Mouse (Mus musculus) MEL (cell line): ENCODE results near the gene Pin1. TPM values are rescaled to one million over a fixed set of nuclear protein-coding genes. Genes with fewer than 3 reads are reported as not detected.

Experiments
- DNase-seq: peaks from one replicate; pipeline ENCODE4 v3.0.0; 2011; ENCODE audit warnings: low read depth, low spot score
- H3K27ac ChIP-seq: 2 replicates; pipeline ENCODE4 v1.5.1; 2012; ENCODE audit warnings: low read depth, mild to moderate bottlenecking, control low read depth, low read length, moderate library complexity; ENCODE audit not compliant: control insufficient read depth
- H3K27me3 ChIP-seq, 2 experiments: fragments of 150-350 bp in 1 of 2; sonication (generic) in 1 of 2; 2 replicates each; pipeline ENCODE4 v1.6.1; 2012; ENCODE audit warnings: low read length in 2 of 2, mild to moderate bottlenecking in 2 of 2, improper control_type of control experiment in 1 of 2, moderate library complexity in 1 of 2; ENCODE audit not compliant: insufficient read depth in 2 of 2, control insufficient read depth in 1 of 2
- H3K36me3 ChIP-seq, 2 experiments: 2 replicates each; pipeline ENCODE4 v1.6.1; 2012 to 2014; ENCODE audit warnings: low read length in 2 of 2, improper control_type of control experiment in 1 of 2, inconsistent platforms in 1 of 2, mild to moderate bottlenecking in 1 of 2; ENCODE audit not compliant: insufficient read depth in 2 of 2, control insufficient read depth in 1 of 2
- H3K4me1 ChIP-seq, 2 experiments: fragments of 150-350 bp in 1 of 2; sonication (generic) in 1 of 2; 2 replicates each; pipeline ENCODE4 v1.6.1; 2012; ENCODE audit warnings: low read length in 2 of 2, improper control_type of control experiment in 1 of 2, mild to moderate bottlenecking in 1 of 2; ENCODE audit not compliant: insufficient read depth in 2 of 2, control insufficient read depth in 1 of 2
- H3K4me3 ChIP-seq, 2 experiments: fragments of 150-350 bp in 1 of 2; sonication (generic) in 1 of 2; 2 replicates each; pipeline ENCODE4 v1.5.1; 2012; ENCODE audit warnings: low read depth in 2 of 2, low read length in 2 of 2, mild to moderate bottlenecking in 2 of 2, moderate library complexity in 2 of 2, control low read depth in 1 of 2, improper control_type of control experiment in 1 of 2; ENCODE audit not compliant: control insufficient read depth in 1 of 2, insufficient read depth in 1 of 2
- H3K79me2 ChIP-seq: 2 replicates; pipeline ENCODE4 v1.6.1; 2012; ENCODE audit warnings: mild to moderate bottlenecking, low read length, moderate library complexity; ENCODE audit not compliant: control insufficient read depth, poor library complexity, insufficient read depth
- H3K9ac ChIP-seq: 2 replicates; pipeline ENCODE4 v1.6.1; 2012; ENCODE audit warnings: low read depth, mild to moderate bottlenecking, control low read depth, low read length, moderate library complexity; ENCODE audit not compliant: control insufficient read depth, poor library complexity, severe bottlenecking
- H3K9me3 ChIP-seq: fragments of 150-350 bp; sonication (generic); replicated peaks from 2 replicates; pipeline ENCODE4 v1.6.1; 2012; ENCODE audit warnings: mild to moderate bottlenecking, low read length, improper control_type of control experiment, moderate library complexity; ENCODE audit not compliant: insufficient read depth
- BHLHE40 ChIP-seq: IDR thresholded peaks from 2 replicates; pipeline ENCODE4 v1.6.1; 2012; ENCODE audit warnings: low read depth, mild to moderate bottlenecking, inconsistent platforms, low read length, improper control_type of control experiment, borderline replicate concordance
- CHD1 ChIP-seq: IDR thresholded peaks from 2 replicates; pipeline ENCODE4 v1.6.1; 2012; ENCODE audit warnings: low read depth, mild to moderate bottlenecking, inconsistent platforms, low read length, improper control_type of control experiment
- CHD2 ChIP-seq: IDR thresholded peaks from 2 replicates; pipeline ENCODE4 v1.6.1; 2011; ENCODE audit warnings: low read length, improper control_type of control experiment
- E2F4 ChIP-seq: IDR thresholded peaks from 2 replicates; pipeline ENCODE4 v1.6.1; 2011; ENCODE audit warnings: low read depth, low read length, improper control_type of control experiment, borderline replicate concordance
- ELF1 ChIP-seq: IDR thresholded peaks from 2 replicates; pipeline ENCODE4 v1.6.1; 2014; ENCODE audit warnings: low read depth, mild to moderate bottlenecking, inconsistent platforms, low read length, improper control_type of control experiment, moderate library complexity
- EP300 ChIP-seq, 2 experiments: IDR thresholded peaks; 2 replicates each; pipeline ENCODE4 v1.6.1; 2011; ENCODE audit warnings: improper control_type of control experiment in 2 of 2, low read length in 2 of 2, low read depth in 1 of 2, mild to moderate bottlenecking in 1 of 2
- ETS1 ChIP-seq: IDR thresholded peaks from 2 replicates; pipeline ENCODE4 v1.6.1; 2012; ENCODE audit warnings: low read depth, mild to moderate bottlenecking, inconsistent platforms, low read length, improper control_type of control experiment, moderate library complexity
- GABPA ChIP-seq: IDR thresholded peaks from 2 replicates; pipeline ENCODE4 v1.6.1; 2012; ENCODE audit warnings: low read depth, mild to moderate bottlenecking, inconsistent platforms, low read length, improper control_type of control experiment, moderate library complexity
- GATA1 ChIP-seq: IDR thresholded peaks from 2 replicates; pipeline ENCODE4 v1.6.1; 2011; ENCODE audit warnings: low read depth, low read length, improper control_type of control experiment
- HCFC1 ChIP-seq: IDR thresholded peaks from 2 replicates; pipeline ENCODE4 v1.6.1; 2012; ENCODE audit warnings: low read depth, mild to moderate bottlenecking, inconsistent platforms, low read length, improper control_type of control experiment, moderate library complexity
- JUND ChIP-seq: IDR thresholded peaks from 2 replicates; pipeline ENCODE4 v1.6.1; 2011; ENCODE audit warnings: low read depth, mild to moderate bottlenecking, improper control_type of control experiment, low read length
- KAT2A ChIP-seq: conservative IDR thresholded peaks from 2 replicates; pipeline ENCODE4 v1.6.1; 2012; ENCODE audit warnings: low read depth, low read length, improper control_type of control experiment, inconsistent platforms
- MAFK ChIP-seq: IDR thresholded peaks from 2 replicates; pipeline ENCODE4 v1.6.1; 2011; ENCODE audit warnings: low read depth, mild to moderate bottlenecking, low read length, improper control_type of control experiment, borderline replicate concordance
- MAX ChIP-seq: IDR thresholded peaks from 2 replicates; pipeline ENCODE4 v1.6.1; 2011; ENCODE audit warnings: low read length, improper control_type of control experiment
- MEF2A ChIP-seq: IDR thresholded peaks from 2 replicates; pipeline ENCODE4 v1.6.1; 2014; ENCODE audit warnings: low read depth, mild to moderate bottlenecking, inconsistent platforms, low read length, improper control_type of control experiment; ENCODE audit not compliant: poor library complexity, insufficient replicate concordance, severe bottlenecking; ENCODE audit errors: extremely low read depth
- MXI1 ChIP-seq: IDR thresholded peaks from 2 replicates; pipeline ENCODE4 v1.6.1; 2011; ENCODE audit warnings: mild to moderate bottlenecking, low read depth, low read length, improper control_type of control experiment
- MYB ChIP-seq: IDR thresholded peaks from 2 replicates; pipeline ENCODE4 v1.6.1; 2011; ENCODE audit warnings: mild to moderate bottlenecking, low read depth, low read length, improper control_type of control experiment
- NELFE ChIP-seq: IDR thresholded peaks from 2 replicates; pipeline ENCODE4 v1.6.1; 2011; ENCODE audit warnings: low read depth, low read length, improper control_type of control experiment
- NRF1 ChIP-seq: IDR thresholded peaks from 2 replicates; pipeline ENCODE4 v1.6.1; 2014; ENCODE audit warnings: low read depth, mild to moderate bottlenecking, inconsistent platforms, low read length, improper control_type of control experiment, moderate library complexity; ENCODE audit not compliant: poor library complexity, insufficient read depth, severe bottlenecking
- POLR2A ChIP-seq, 2 experiments: IDR thresholded peaks; 2 replicates each; pipeline ENCODE4 v1.6.1; 2011 to 2012; ENCODE audit warnings: low read length in 2 of 2, mild to moderate bottlenecking in 2 of 2, control low read depth in 1 of 2, improper control_type of control experiment in 1 of 2, low read depth in 1 of 2, moderate library complexity in 1 of 2; ENCODE audit not compliant: control insufficient read depth in 1 of 2, insufficient read depth in 1 of 2, poor library complexity in 1 of 2
- POLR2AphosphoS2 ChIP-seq: IDR thresholded peaks from 2 replicates; pipeline ENCODE4 v1.6.1; 2011; ENCODE audit warnings: low read length, improper control_type of control experiment
- POLR2AphosphoS5 ChIP-seq: IDR thresholded peaks from 2 replicates; pipeline ENCODE4 v1.6.1; 2012; ENCODE audit warnings: low read depth, borderline replicate concordance, mild to moderate bottlenecking, inconsistent platforms, low read length, moderate library complexity, mixed read lengths
- RCOR1 ChIP-seq: IDR thresholded peaks from 2 replicates; pipeline ENCODE4 v1.6.1; 2012; ENCODE audit warnings: low read depth, mild to moderate bottlenecking, inconsistent platforms, low read length, improper control_type of control experiment
- SIN3A ChIP-seq: IDR thresholded peaks from 2 replicates; pipeline ENCODE4 v1.6.1; 2012; ENCODE audit warnings: low read length, improper control_type of control experiment, inconsistent platforms
- SMC3 ChIP-seq: IDR thresholded peaks from 2 replicates; pipeline ENCODE4 v1.6.1; 2011; ENCODE audit warnings: low read depth, low read length, improper control_type of control experiment
- TAL1 ChIP-seq: IDR thresholded peaks from 2 replicates; pipeline ENCODE4 v1.6.1; 2012; ENCODE audit warnings: mild to moderate bottlenecking, inconsistent platforms, low read length, moderate library complexity, mixed read lengths
- TBP ChIP-seq: IDR thresholded peaks from 2 replicates; pipeline ENCODE4 v1.8.0; 2011; ENCODE audit warnings: low read depth, low read length, improper control_type of control experiment
- TCF12 ChIP-seq: IDR thresholded peaks from 2 replicates; pipeline ENCODE4 v1.6.1; 2014; ENCODE audit warnings: low read depth, mild to moderate bottlenecking, inconsistent platforms, low read length, improper control_type of control experiment, moderate library complexity
- UBTF ChIP-seq: IDR thresholded peaks from 2 replicates; pipeline ENCODE4 v1.6.1; 2012; ENCODE audit warnings: low read depth, mild to moderate bottlenecking, inconsistent platforms, low read length, improper control_type of control experiment, moderate library complexity, borderline replicate concordance; ENCODE audit not compliant: insufficient read depth
- USF1 ChIP-seq: IDR thresholded peaks from 2 replicates; pipeline ENCODE4 v1.6.1; 2014; ENCODE audit warnings: low read depth, mild to moderate bottlenecking, inconsistent platforms, low read length, improper control_type of control experiment, moderate library complexity
- USF2 ChIP-seq, 2 experiments: IDR thresholded peaks; 2 replicates each; pipeline ENCODE4 v1.6.1; 2011 to 2012; ENCODE audit warnings: improper control_type of control experiment in 2 of 2, low read length in 2 of 2, borderline replicate concordance in 1 of 2, inconsistent platforms in 1 of 2, low read depth in 1 of 2, mild to moderate bottlenecking in 1 of 2; ENCODE audit not compliant: insufficient read depth in 1 of 2
- ZKSCAN1 ChIP-seq: IDR thresholded peaks from 2 replicates; pipeline ENCODE4 v1.6.1; 2012; ENCODE audit warnings: low read depth, mild to moderate bottlenecking, inconsistent platforms, low read length, improper control_type of control experiment, moderate library complexity
- ZMIZ1 ChIP-seq: IDR thresholded peaks from 2 replicates; pipeline ENCODE4 v1.6.1; 2012; ENCODE audit warnings: low read depth, mild to moderate bottlenecking, inconsistent platforms, low read length, improper control_type of control experiment, moderate library complexity
- ZNF384 ChIP-seq: IDR thresholded peaks from 2 replicates; pipeline ENCODE4 v1.6.1; 2012; ENCODE audit warnings: low read depth, mild to moderate bottlenecking, inconsistent platforms, low read length, improper control_type of control experiment
- polyA plus RNA-seq, 2 experiments: library from polyadenylated mRNA; stranded (reverse) in 1 of 2; unstranded in 1 of 2; fragments of >175 nt in 1 of 2; fragments of >200 nt in 1 of 2; gene quantifications; 2 replicates each; pipeline versions ENCODE4 v1.2.1 to v1.2.4; 2012; ENCODE audit warnings: low replicate concordance in 2 of 2, low read depth in 1 of 2; ENCODE audit not compliant: insufficient read length in 2 of 2, insufficient read depth in 1 of 2, missing spikeins in 1 of 2
- total RNA-seq: library from RNA; depleted of rRNA; stranded (reverse); fragments of 300-350 nt; gene quantifications from 2 replicates; pipeline ENCODE4 v1.2.3, GENCODE M21; 2012

Pin1 gene
- total and polyA plus RNA-seq, 3 experiments = 136 to 202 (median 201) TPM

GRCm38 (mm10) chr9:20607100-20607974, 44.6 kb upstream of the Pin1 start:
- no peaks in the 10 kb centered on the region for H3K9me3 ChIP-seq
- DNase-seq = peak; percentile 100
- peaks cover 0 to 11% of the 10 kb centered on the region in 2 experiments; a peak in 2 of 4 replicates for H3K36me3 ChIP-seq
- peaks cover 0 to 3% of the 10 kb centered on the region in 2 experiments; a peak in 2 of 4 replicates for H3K4me1 ChIP-seq
- H3K27ac ChIP-seq = peak overlapping the region; percentile 90
- no peaks in the 10 kb centered on the region for H3K27me3 ChIP-seq
- H3K4me3 ChIP-seq = peak overlapping the region; percentile 78 to 84
- H3K9ac ChIP-seq = peak overlapping the region; percentile 82
- peaks cover 3% of the 10 kb centered on the region; the same call in 1 of the 2 replicates for H3K79me2 ChIP-seq
- TF ChIP-seq GABPA (no peak; the same call in 1 of the 2 replicates), MAX (peak; percentile 81), ELF1 (peak; percentile 95), ZNF384 (no peak), JUND (peak; percentile 42; the same call in 1 of the 2 replicates), TCF12 (peak; percentile 65), BHLHE40 (0 out of 2 replicates have a peak, but pooled peaks have one; percentile 44), MEF2A (no peak), MXI1 (peak; percentile 93), ETS1 (peak; percentile 42), TBP (peak; percentile 87), USF2 (IDR thresholded peaks at IDR 0.05; ENCODE audit: borderline replicate concordance in 1 of 2, insufficient read depth in 1 of 2, low read depth in 1 of 2, low read length in 2 of 2) (no peak), NRF1 (0 out of 2 replicates have a peak, but pooled peaks have one; percentile 24), ZKSCAN1 (no peak), HCFC1 (peak; percentile 91), POLR2AphosphoS5 (peak; percentile 91; the same call in 1 of the 2 replicates), EP300 (IDR thresholded peaks at IDR 0.05; ENCODE audit: low read depth in 1 of 2, low read length in 2 of 2) (no peak), CHD1 (peak; percentile 73; the same call in 1 of the 2 replicates), RCOR1 (no peak), SIN3A (peak; percentile 94), POLR2A (IDR thresholded peaks at IDR 0.05; ENCODE audit: control insufficient read depth in 1 of 2, insufficient read depth in 1 of 2, low read depth in 1 of 2, low read length in 2 of 2, poor library complexity in 1 of 2) (peak; percentile 94 to 98), POLR2AphosphoS2 (peak; percentile 89; the same call in 1 of the 2 replicates), TAL1 (no peak), GATA1 (peak; percentile 43; the same call in 1 of the 2 replicates), USF1 (no peak), UBTF (no peak), NELFE (peak; percentile 94), MYB (no peak), E2F4 (peak; percentile 85), CHD2 (no peak), ZMIZ1 (peak; percentile 87), SMC3 (no peak), MAFK (peak; percentile 58; the same call in 1 of the 2 replicates), KAT2A (peak; percentile 90)
